Mouse (Mus musculus) naive thymus-derived CD4-positive, alpha-beta T cell, adult 2 months (primary cell): ENCODE data around the gene Ggt5.
"Not testable (repeated sequence)": the region's sequence is repeated elsewhere in the genome, so short reads cannot be mapped to it uniquely, and the experiment has no call there.

Source experiments
- DNase-seq: peaks from one replicate; pipeline ENCODE4 v3.0.0-alpha.2; 2011; ENCODE audit warnings: low read depth

Gene Ggt5

GRCm38 (mm10) chr10:75589129-75589528, at the start of gene Ggt5:
Gene Ggt5 (plus strand): TSS chr10:75589340.
- DNase-seq, result peak; percentile 41

- no peak for DNase-seq
Measured at GRCm38 (mm10) chr10:75547901-75548300, 41.2 kb upstream of the Ggt5 start.

GRCm38 (mm10) chr10:75548486-75548885, 40.7 kb upstream of the Ggt5 start:
- DNase-seq, result no peak

GRCm38 (mm10) chr10:75549886-75550285, 39.3 kb upstream of the Ggt5 start:
- no peak for DNase-seq

DNA sequence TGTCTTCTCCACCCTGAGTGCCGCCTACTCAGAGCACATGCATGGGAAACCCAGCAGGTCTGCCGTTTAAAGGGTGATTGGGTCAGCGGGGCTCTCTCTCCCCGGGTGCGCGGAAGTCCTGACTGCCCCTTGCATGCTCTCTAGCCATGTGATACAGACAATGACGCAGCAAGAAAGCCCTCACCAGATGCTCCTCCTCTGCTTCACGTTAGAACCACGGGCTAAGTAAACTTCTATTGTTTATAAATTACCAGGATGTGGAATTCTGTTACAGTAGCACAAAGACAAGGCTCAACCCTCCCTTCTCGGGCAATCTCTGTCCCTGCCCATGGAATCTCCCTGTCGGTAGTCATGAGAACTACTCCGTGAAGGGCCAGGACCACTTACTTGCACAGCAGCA, 38.0 kb upstream of the Ggt5 start:
- no peak for DNase-seq

DNA sequence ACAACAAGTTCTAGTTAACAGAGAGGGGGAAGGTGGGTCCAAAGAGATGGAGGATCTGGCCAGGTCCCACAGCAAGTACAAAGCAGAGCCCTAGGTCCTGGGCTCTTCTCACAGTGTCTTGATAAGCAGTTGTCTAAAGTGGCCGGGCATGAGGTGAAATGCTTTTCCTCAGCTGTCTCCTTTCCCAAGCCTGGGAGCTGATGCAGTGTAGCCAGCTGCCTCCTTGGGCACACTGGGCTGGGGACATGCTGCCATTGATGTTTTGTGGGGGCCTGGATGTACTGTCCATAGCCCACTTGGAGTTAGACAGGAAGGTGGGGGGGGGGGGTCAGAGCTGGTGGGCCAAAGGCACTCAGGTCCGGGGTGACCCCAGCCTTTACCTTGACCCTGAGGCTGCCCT, 37.0 kb upstream of the Ggt5 start:
- no peak for DNase-seq

DNA sequence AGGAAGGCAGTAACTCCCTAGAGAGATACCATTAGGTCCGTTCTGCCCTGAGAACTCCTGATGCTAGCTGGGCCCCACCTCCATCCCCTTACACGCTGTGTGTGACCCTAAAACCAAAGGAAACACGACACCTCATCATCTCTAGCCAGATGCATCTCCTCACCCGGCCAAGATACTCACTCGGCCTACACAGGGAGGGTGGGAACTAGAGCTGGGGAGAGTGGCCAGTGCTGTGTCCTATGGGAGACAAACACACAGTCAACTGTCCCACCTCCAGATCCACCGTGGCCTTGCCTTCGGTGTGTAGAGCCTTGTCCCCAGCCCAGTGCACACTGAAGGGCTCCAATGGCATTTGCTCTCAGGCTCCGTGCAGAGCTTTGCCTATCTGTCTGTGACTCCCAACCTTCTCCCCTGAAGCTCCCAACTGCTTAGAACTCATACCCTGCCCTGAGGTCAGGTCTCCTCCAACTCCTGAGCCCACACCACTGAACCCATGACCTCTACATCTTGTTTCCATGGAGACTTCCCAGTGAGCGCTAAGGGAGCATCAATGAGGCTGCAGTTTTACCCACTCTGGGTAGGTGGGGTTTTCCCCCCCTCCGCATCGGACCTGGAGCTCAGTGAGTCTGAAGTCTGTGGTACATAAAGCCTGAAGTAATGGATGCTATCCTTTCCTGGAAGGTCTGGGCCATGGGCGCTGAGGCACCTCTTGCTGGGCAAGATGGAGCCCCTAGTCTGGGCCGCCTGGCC, 36.3 kb upstream of the Ggt5 start:
- no peak for DNase-seq

GRCm38 (mm10) chr10:75554090-75554489, 35.0 kb upstream of the Ggt5 start:
- DNase-seq, result no peak

DNA sequence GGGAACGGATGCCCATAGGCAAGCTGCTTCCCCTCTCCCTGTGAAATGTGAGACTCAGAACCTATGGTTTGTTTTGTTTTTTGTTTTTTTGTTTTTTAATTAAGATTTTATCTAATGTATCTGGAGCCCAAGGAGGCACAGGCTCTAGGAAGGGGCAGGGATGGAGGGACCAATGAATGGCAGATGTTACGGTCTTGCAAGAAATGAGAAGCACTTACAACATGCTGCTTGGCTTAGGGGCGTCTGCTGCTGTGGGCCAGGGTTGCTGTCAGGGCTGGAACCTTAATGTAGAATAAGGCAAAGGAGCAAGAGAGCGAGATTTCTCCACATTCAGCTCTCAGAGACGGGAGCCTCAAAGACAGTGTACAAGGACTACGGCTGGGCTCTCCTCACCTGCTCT, 33.6 kb upstream of the Ggt5 start:
- DNase-seq, result no peak

- no peak for DNase-seq
Measured at GRCm38 (mm10) chr10:75556026-75556425, 33.1 kb upstream of the Ggt5 start.

DNA sequence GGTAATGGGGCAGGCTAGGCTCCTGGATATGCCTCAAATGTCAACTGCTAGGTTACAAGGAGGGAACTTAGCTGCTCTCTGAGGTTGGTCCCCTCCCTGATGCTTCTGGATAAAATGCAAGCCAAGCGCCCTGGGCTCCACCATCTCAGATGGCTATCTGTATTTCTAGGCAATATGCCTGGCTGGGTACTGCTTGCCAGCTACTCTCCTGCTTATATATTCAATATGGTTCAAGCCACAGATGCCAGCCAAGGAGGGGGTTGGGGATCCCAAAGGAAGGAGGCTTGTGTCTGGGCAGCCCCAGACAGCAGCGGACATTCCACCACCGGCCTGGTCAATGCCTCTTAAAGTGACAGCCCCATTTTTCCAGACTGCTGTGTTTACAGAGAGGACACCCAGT, 30.6 kb upstream of the Ggt5 start:
- DNase-seq, result no peak

GRCm38 (mm10) chr10:75559041-75559675, 30.0 kb upstream of the Ggt5 start:
- DNase-seq, result no peak

- peak; percentile 45 for DNase-seq
Measured at GRCm38 (mm10) chr10:75559676-75560548, 29.2 kb upstream of the Ggt5 start, which contains the start of gene Lrrc75b. Gene Lrrc75b (minus strand): TSS chr10:75560330.

DNA sequence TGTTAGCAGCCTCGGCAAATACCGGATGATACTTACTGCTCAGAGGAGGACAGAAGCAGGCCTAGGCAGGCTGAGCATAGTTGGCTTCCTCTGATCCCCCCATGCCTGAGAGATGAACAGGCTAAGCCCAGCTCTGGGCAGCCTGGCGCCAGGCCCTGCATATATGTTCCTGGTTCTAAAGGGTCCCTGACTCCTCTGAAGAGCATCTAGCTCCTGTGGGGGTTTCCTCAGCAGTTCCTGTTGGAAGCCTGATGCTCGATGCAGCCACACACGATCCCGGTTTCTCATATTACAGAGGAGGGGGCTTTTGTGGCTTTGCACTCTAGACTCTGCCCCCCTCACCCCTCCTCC, 28.6 kb upstream of the Ggt5 start:
- no peak for DNase-seq

GRCm38 (mm10) chr10:75561071-75561654, 28.0 kb upstream of the Ggt5 start, which contains the start of gene Ggt1:
Gene Ggt1 (plus strand): TSS chr10:75561604.
- no peak for DNase-seq

DNA sequence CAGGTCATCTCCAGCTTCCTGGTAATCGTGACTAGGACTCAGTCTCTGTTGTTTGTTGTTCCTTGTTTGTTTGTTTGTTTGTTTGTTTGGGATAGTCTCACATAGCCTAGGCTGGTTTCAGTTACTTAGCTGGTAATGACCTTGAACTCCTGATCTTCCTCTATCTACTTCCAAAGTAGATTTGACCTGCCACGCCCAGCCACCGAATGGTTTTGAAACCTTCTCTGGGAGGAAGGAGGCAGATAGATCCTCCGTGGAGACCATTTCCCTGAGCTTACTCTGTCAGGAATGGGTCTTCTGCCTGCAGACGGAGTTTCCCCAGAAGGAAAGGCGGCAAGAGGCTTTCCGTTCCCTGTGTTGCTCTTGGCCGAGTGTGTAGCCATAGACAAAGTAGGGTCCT, 26.5 kb upstream of the Ggt5 start:
- DNase-seq, result no peak

GRCm38 (mm10) chr10:75564687-75565265, 24.4 kb upstream of the Ggt5 start:
- DNase-seq, result no peak

GRCm38 (mm10) chr10:75565436-75565835, 23.7 kb upstream of the Ggt5 start:
- DNase-seq, result peak; percentile 85

DNA sequence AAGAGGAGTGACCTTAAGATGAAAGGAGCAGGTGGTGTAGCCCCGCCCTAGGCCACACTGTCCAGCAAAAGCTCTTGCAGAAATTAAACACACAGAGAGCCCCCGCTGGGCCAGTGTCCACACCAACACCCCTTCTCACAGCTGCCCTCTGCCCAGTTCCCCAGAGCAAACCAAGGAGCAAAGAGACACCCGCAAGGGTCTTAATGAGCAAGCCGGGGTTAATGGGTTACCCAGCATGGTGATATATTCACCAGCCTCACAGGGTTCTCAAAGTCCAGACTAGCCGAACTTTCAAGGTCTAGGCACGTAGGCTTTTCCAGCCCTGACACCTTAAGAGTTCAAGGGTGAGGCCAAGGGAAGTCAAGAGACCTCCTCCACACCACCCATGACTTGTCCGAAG, 23.2 kb upstream of the Ggt5 start:
- DNase-seq, result no peak

- peak; percentile 49 for DNase-seq
Measured at GRCm38 (mm10) chr10:75566321-75566720, 22.8 kb upstream of the Ggt5 start.

GRCm38 (mm10) chr10:75566765-75567164, 22.4 kb upstream of the Ggt5 start:
- DNase-seq, result not testable (repeated sequence)

DNA sequence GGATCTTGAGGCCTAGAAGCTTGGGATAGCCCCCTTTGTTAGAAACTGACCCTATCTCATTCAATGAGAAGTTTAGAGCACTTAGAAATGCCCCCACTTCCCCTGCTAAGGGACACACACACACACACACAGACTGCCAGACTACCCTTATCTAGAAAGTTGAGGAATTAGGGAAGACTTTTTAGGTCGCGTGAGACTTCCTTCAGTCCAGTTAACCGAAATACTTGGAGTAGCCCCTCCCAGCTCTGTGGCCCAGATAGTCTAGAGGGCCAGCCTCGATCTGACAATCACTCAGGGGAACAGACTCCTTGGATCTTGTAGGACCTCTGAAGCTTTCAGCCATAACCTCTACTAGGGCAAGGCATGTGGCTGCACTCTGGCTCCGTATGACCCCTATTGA, 21.1 kb upstream of the Ggt5 start:
- no peak for DNase-seq
